Mouse (Mus musculus) left cerebral cortex, adult 11 months (tissue): ENCODE data around the gene Rhot2.

Source experiments
- DNase-seq: peaks from one replicate; pipeline ENCODE4 v3.0.0; 2022; ENCODE audit warnings: low spot score

The Rhot2 gene

GRCm38 (mm10) chr17:25841117-25841880 is 3.4 kb downstream of the Rhot2 start, which contains the start of gene Gm20683:
Gene Gm20683 (minus strand): TSS chr17:25841763.
- DNase-seq = no peak

GRCm38 (mm10) chr17:25840519-25840918 is 4.1 kb downstream of the Rhot2 start:
- DNase-seq = no peak

- no peak for DNase-seq
Observed at GRCm38 (mm10) chr17:25839455-25840235, 5.0 kb downstream of the Rhot2 start.

- DNase-seq = no peak
Observed at GRCm38 (mm10) chr17:25838904-25839303, 5.7 kb downstream of the Rhot2 start.

GRCm38 (mm10) chr17:25837533-25837932 is 7.1 kb downstream of the Rhot2 start:
- DNase-seq = no peak

GRCm38 (mm10) chr17:25837076-25837410 is 7.6 kb downstream of the Rhot2 start, which contains the start of gene Rhbdl1:
Gene Rhbdl1 (minus strand): TSS chr17:25837295.
- DNase-seq = peak; percentile 81

- DNase-seq = no peak
Observed at GRCm38 (mm10) chr17:25836397-25837075, 8.1 kb downstream of the Rhot2 start.

- no peak for DNase-seq
Observed at GRCm38 (mm10) chr17:25835816-25836215, 8.8 kb downstream of the Rhot2 start.

GRCm38 (mm10) chr17:25835301-25835700 is 9.3 kb downstream of the Rhot2 start:
- no peak for DNase-seq

GRCm38 (mm10) chr17:25834595-25835222 is 9.9 kb downstream of the Rhot2 start:
- no peak for DNase-seq

GRCm38 (mm10) chr17:25833961-25834594 is 10.6 kb downstream of the Rhot2 start:
- DNase-seq = no peak

GRCm38 (mm10) chr17:25833291-25833663 is 11.4 kb downstream of the Rhot2 start, which contains the start of gene Stub1:
Gene Stub1 (minus strand): TSS chr17:25833404.
- peak; percentile 82 for DNase-seq

- peak; percentile 99 for DNase-seq
Observed at GRCm38 (mm10) chr17:25832436-25833290, 12.0 kb downstream of the Rhot2 start.

GRCm38 (mm10) chr17:25831451-25832281 is 13.0 kb downstream of the Rhot2 start:
- DNase-seq = no peak

- DNase-seq = no peak
Observed at GRCm38 (mm10) chr17:25830806-25831431, 13.7 kb downstream of the Rhot2 start.

GRCm38 (mm10) chr17:25830200-25830753 is 14.4 kb downstream of the Rhot2 start:
- DNase-seq = no peak

- DNase-seq = no peak
Observed at GRCm38 (mm10) chr17:25829558-25830017, 15.1 kb downstream of the Rhot2 start.

- no peak for DNase-seq
Observed at GRCm38 (mm10) chr17:25828712-25829557, 15.7 kb downstream of the Rhot2 start, which contains the start of gene Jmjd8. Gene Jmjd8 (plus strand): TSS chr17:25828867.
